Mouse (Mus musculus) forebrain, embryonic 12.5 days (tissue): ENCODE measurements at regions not wholly inside any gene's neighbourhood (a gene's known extent, or its start where the extent isn't known, plus 50 kb on each side); places are given as distances from the start of the nearest gene placed in this dataset.
A peak's percentile ranks its signal among the peaks of the same experiment; 100 is the strongest.

Source experiments
- ATAC-seq: fragments of 200-750 bp; cut with Nextera tagmentation; 2 replicates; pipeline ENCODE4 v1.8.0; 2017; ENCODE audit warnings: moderate TSS enrichment; ENCODE audit not compliant: low FRiP score
- H3K27ac ChIP-seq: fragments of 300-500 bp; sonication (generic); 2 replicates; pipeline ENCODE4 v1.5.1; 2016; ENCODE audit warnings: mild to moderate bottlenecking
- H3K27me3 ChIP-seq: fragments of 300-500 bp; sonication (generic); 2 replicates; pipeline ENCODE4 v1.6.1; 2016; ENCODE audit warnings: mild to moderate bottlenecking
- H3K36me3 ChIP-seq: fragments of 300-500 bp; sonication (generic); replicated peaks from 2 replicates; pipeline ENCODE4 v1.6.1; 2016; ENCODE audit warnings: mild to moderate bottlenecking
- H3K4me1 ChIP-seq: fragments of 300-500 bp; sonication (generic); 2 replicates; pipeline ENCODE4 v1.6.1; 2016
- H3K4me2 ChIP-seq: fragments of 300-500 bp; sonication (generic); 2 replicates; pipeline ENCODE4 v1.6.1; 2016; ENCODE audit warnings: mild to moderate bottlenecking, moderate library complexity
- H3K4me3 ChIP-seq: fragments of 300-500 bp; sonication (generic); replicated peaks from 2 replicates; pipeline ENCODE4 v1.5.1; 2016; ENCODE audit warnings: mild to moderate bottlenecking
- H3K9ac ChIP-seq: fragments of 300-500 bp; sonication (generic); 2 replicates; pipeline ENCODE4 v1.6.1; 2016; ENCODE audit warnings: mild to moderate bottlenecking
- H3K9me3 ChIP-seq: fragments of 300-500 bp; sonication (generic); 2 replicates; pipeline ENCODE4 v1.6.1; 2016
- WGBS: fragments of 180-500 bp; shearing (Covaris S2); methylation state at CpG from one replicate; pipeline ENCODE4 v1.1.7; 2016; 5-methylcytosine and 5-hydroxymethylcytosine counted together

GRCm38 (mm10) chr1:75983487-75983886 is 437.4 kb downstream of the Slc4a3 start:
- no peaks in the 10 kb centered on the region for H3K9me3 ChIP-seq
- ATAC-seq = no peak

GRCm38 (mm10) chr1:75988496-75988895 is 442.4 kb downstream of the Slc4a3 start:
- H3K27me3 ChIP-seq = no peaks in the 10 kb centered on the region
- H3K4me1 ChIP-seq = no peaks in the 10 kb centered on the region
- no peak for ATAC-seq
- H3K27ac ChIP-seq = no peak overlapping the region
- H3K4me2 ChIP-seq = no peak overlapping the region
- H3K36me3 ChIP-seq = no peaks in the 10 kb centered on the region
- no peak overlapping the region for H3K4me3 ChIP-seq
- no peaks in the 10 kb centered on the region for H3K9me3 ChIP-seq
- 86% methylated on average over 3 of the region's 3 CpGs for WGBS
- H3K9ac ChIP-seq = no peak overlapping the region

More at GRCm38 (mm10) chr1:75983487-75983886, 437.4 kb downstream of the Slc4a3 start:
- WGBS = 72% methylated on average over 3 of the region's 3 CpGs
- H3K4me2 ChIP-seq = no peak overlapping the region
- H3K36me3 ChIP-seq = no peaks in the 10 kb centered on the region
- H3K4me3 ChIP-seq = no peak overlapping the region
- H3K27ac ChIP-seq = no peak overlapping the region
- no peaks in the 10 kb centered on the region for H3K4me1 ChIP-seq
- no peak overlapping the region for H3K9ac ChIP-seq
- H3K27me3 ChIP-seq = no peaks in the 10 kb centered on the region

GRCm38 (mm10) chr1:75992039-75992438 is 446.0 kb downstream of the Slc4a3 start:
- Histone ChIP-seq H3K4me1 (no peaks in the 10 kb centered on the region), H3K27ac (no peak overlapping the region), H3K36me3 (no peaks in the 10 kb centered on the region), H3K9me3 (no peaks in the 10 kb centered on the region), H3K4me3 (no peak overlapping the region), H3K4me2 (no peak overlapping the region), H3K27me3 (no peaks in the 10 kb centered on the region), H3K9ac (no peak overlapping the region)
- WGBS = 90% methylated on average over 3 of the region's 3 CpGs
- ATAC-seq = no peak

GRCm38 (mm10) chr1:75997222-75997621 is 451.2 kb downstream of the Slc4a3 start:
- Histone ChIP-seq H3K4me3 (no peak overlapping the region), H3K9ac (no peak overlapping the region), H3K9me3 (no peaks in the 10 kb centered on the region), H3K36me3 (no peaks in the 10 kb centered on the region), H3K27ac (no peak overlapping the region), H3K27me3 (no peaks in the 10 kb centered on the region), H3K4me1 (no peaks in the 10 kb centered on the region), H3K4me2 (no peak overlapping the region)
- no peak for ATAC-seq
- 70% methylated on average over 3 of the region's 3 CpGs for WGBS

GRCm38 (mm10) chr1:76001124-76001523 is 455.1 kb downstream of the Slc4a3 start:
- Histone ChIP-seq H3K27me3 (no peaks in the 10 kb centered on the region), H3K9ac (no peak overlapping the region), H3K4me2 (no peak overlapping the region), H3K9me3 (no peaks in the 10 kb centered on the region), H3K4me1 (no peaks in the 10 kb centered on the region), H3K36me3 (no peaks in the 10 kb centered on the region), H3K27ac (no peak overlapping the region), H3K4me3 (no peak overlapping the region)
- WGBS = 81% methylated on average over 9 of the region's 9 CpGs
- no peak for ATAC-seq

GRCm38 (mm10) chr1:76009601-76010000 is 463.5 kb downstream of the Slc4a3 start:
- H3K36me3 ChIP-seq = no peaks in the 10 kb centered on the region
- H3K27me3 ChIP-seq = no peaks in the 10 kb centered on the region
- no peaks in the 10 kb centered on the region for H3K9me3 ChIP-seq
- WGBS = 40% methylated on average over 3 of the region's 3 CpGs
- no peak for ATAC-seq
- H3K4me2 ChIP-seq = no peak overlapping the region
- no peak overlapping the region for H3K27ac ChIP-seq
- no peak overlapping the region for H3K4me3 ChIP-seq
- no peak overlapping the region for H3K9ac ChIP-seq
- H3K4me1 ChIP-seq = no peaks in the 10 kb centered on the region

GRCm38 (mm10) chr1:76010212-76010800 is 464.2 kb downstream of the Slc4a3 start:
- WGBS = 90% methylated on average over 4 of the region's 4 CpGs
- ATAC-seq = no peak
- Histone ChIP-seq H3K27ac (no peak overlapping the region), H3K27me3 (no peaks in the 10 kb centered on the region), H3K4me3 (no peak overlapping the region), H3K9ac (no peak overlapping the region), H3K4me1 (no peaks in the 10 kb centered on the region), H3K4me2 (no peak overlapping the region), H3K9me3 (no peaks in the 10 kb centered on the region), H3K36me3 (no peaks in the 10 kb centered on the region)

GRCm38 (mm10) chr1:76018588-76018987 is 472.5 kb downstream of the Slc4a3 start:
- ATAC-seq = no peak
- H3K36me3 ChIP-seq = no peaks in the 10 kb centered on the region

GRCm38 (mm10) chr1:76019071-76019470 is 473.0 kb downstream of the Slc4a3 start:
- Histone ChIP-seq H3K4me3 (no peak overlapping the region), H3K4me2 (no peak overlapping the region), H3K27ac (no peak overlapping the region), H3K4me1 (no peaks in the 10 kb centered on the region), H3K9ac (no peak overlapping the region), H3K27me3 (no peaks in the 10 kb centered on the region), H3K36me3 (no peaks in the 10 kb centered on the region), H3K9me3 (no peaks in the 10 kb centered on the region)
- ATAC-seq = no peak
- 89% methylated on average over 11 of the region's 11 CpGs for WGBS

More at GRCm38 (mm10) chr1:76018588-76018987, 472.5 kb downstream of the Slc4a3 start:
- Histone ChIP-seq H3K27ac (no peak overlapping the region), H3K9me3 (no peaks in the 10 kb centered on the region), H3K4me3 (no peak overlapping the region), H3K27me3 (no peaks in the 10 kb centered on the region), H3K9ac (no peak overlapping the region), H3K4me2 (no peak overlapping the region), H3K4me1 (no peaks in the 10 kb centered on the region)
- 90% methylated on average over 6 of the region's 6 CpGs for WGBS

GRCm38 (mm10) chr1:76024650-76025049 is 478.6 kb downstream of the Slc4a3 start:
- Histone ChIP-seq H3K4me1 (peaks cover 21% of the 10 kb centered on the region), H3K4me2 (no peak overlapping the region), H3K9ac (no peak overlapping the region), H3K27me3 (no peaks in the 10 kb centered on the region), H3K36me3 (no peaks in the 10 kb centered on the region), H3K9me3 (no peaks in the 10 kb centered on the region), H3K4me3 (no peak overlapping the region), H3K27ac (no peak overlapping the region)
- no peak for ATAC-seq
- 63% methylated on average over 3 of the region's 3 CpGs for WGBS

- H3K4me3 ChIP-seq = no peak overlapping the region
- WGBS = 63% methylated on average over 4 of the region's 4 CpGs
Observed at GRCm38 (mm10) chr1:76025389-76025788, 479.3 kb downstream of the Slc4a3 start.

GRCm38 (mm10) chr1:76029059-76029458 is 483.0 kb downstream of the Slc4a3 start:
- peak; percentile 27; the same call in 1 of the 2 replicates for ATAC-seq
- WGBS = 39% methylated on average over 1 of the region's 1 CpGs
- Histone ChIP-seq H3K9ac (no peak overlapping the region), H3K36me3 (no peaks in the 10 kb centered on the region), H3K4me3 (no peak overlapping the region), H3K4me1 (peaks cover 21% of the 10 kb centered on the region), H3K27ac (peak overlapping the region; percentile 73), H3K9me3 (no peaks in the 10 kb centered on the region), H3K27me3 (no peaks in the 10 kb centered on the region), H3K4me2 (no peak overlapping the region)

More at GRCm38 (mm10) chr1:76025389-76025788, 479.3 kb downstream of the Slc4a3 start:
- Histone ChIP-seq H3K27ac (no peak overlapping the region), H3K9me3 (no peaks in the 10 kb centered on the region), H3K36me3 (no peaks in the 10 kb centered on the region), H3K27me3 (no peaks in the 10 kb centered on the region), H3K4me1 (peaks cover 21% of the 10 kb centered on the region), H3K9ac (no peak overlapping the region), H3K4me2 (no peak overlapping the region)
- no peak for ATAC-seq

- H3K4me3 ChIP-seq = no peak overlapping the region
- H3K4me1 ChIP-seq = peaks cover 14% of the 10 kb centered on the region
- no peak for ATAC-seq
- 71% methylated on average over 11 of the region's 11 CpGs for WGBS
- no peaks in the 10 kb centered on the region for H3K9me3 ChIP-seq
- no peak overlapping the region for H3K9ac ChIP-seq
- H3K36me3 ChIP-seq = no peaks in the 10 kb centered on the region
- no peak overlapping the region for H3K4me2 ChIP-seq
- H3K27me3 ChIP-seq = no peaks in the 10 kb centered on the region
- H3K27ac ChIP-seq = no peak overlapping the region
Observed at GRCm38 (mm10) chr1:76031171-76031922, 485.3 kb downstream of the Slc4a3 start.
